Mouse (Mus musculus) urinary bladder, adult 18-20 months (tissue): ENCODE measurements at regions not wholly inside any gene's neighbourhood (a gene's known extent, or its start where the extent isn't known, plus 50 kb on each side); places are given as distances from the start of the nearest gene placed in this dataset.

Source experiments
- DNase-seq, 2 experiments: peaks; one replicate each; pipeline ENCODE4 v3.0.0; 2022; ENCODE audit warnings: low spot score in 2 of 2, mixed read lengths in 2 of 2

DNA sequence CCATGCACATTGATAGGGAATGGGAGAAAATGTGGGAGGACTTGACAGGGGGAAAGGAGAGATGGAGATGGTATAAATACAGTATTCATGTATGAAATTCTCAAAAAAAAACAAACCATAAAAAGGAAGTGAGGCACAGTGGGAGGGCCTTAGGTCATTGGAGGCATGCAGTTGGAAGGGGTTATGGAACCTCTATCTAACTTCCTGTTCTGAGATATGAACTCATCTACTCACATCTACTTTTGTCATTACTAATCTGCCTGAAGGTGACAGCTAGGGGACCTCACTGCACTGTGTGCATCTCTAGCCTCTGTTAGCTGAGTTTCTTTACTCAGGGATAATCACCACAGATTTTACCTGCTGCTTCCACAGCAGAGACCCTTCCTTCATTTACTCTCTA, 366.3 kb upstream of the Prickle1 start:
- DNase-seq = no peak

DNA sequence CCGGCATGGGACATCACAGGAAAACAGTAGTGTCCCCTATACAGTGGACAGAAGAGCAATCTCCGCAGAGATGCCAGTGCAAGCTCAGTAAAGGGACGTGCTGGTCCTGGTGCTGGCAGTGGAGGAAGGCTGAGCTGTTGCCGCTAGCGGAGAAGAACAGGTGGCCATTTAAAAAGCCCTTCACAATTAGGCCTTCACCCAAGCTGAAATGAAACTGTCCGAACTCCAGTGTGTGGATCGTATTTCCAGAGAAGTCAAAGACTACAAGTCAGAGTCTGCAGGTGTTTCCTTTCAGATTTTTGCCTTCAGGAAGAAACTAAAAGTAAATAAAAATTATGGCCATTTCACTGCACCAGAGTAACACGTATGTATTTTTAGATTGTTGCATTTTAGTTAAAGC, 364.2 kb upstream of the Prickle1 start:
- DNase-seq = no peak

DNA sequence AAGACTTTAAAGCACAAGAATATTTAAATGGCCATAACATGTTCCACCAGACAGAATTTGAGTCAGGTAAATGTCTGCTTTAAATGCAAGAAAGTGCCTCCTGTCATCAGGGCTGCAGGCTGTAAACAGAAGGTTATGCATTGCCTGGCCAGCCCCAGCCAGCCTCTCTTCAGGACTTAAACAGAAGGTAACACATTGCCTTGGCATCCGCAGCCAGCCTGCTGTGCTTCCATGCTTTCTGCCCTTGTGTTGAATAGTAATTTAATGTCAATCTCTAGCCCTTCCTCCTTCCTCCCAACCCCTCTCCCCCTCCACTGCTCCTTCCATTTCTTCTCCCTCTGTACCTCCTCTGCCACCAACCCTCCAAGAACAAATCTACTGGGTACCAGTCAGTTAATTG, 362.4 kb upstream of the Prickle1 start:
- DNase-seq = no peak

DNA sequence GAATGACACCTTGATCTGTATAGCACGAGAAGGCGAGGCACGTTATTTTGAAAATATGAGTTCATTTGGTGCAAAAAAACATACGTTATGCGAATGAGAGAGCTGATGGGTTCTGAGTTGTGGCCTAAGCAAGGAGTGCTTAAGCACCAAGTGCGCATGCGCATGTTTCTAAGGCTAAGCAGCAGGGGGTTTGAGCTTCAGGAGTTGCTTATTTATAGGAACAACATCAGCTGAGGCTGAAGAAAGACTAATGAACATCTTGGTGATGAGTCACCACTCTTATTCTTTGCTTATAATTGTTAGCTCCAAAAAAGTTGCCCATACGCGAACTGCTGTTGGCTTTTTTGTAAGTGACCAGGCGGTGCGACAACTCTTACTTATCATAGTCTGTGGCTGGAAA, 361.1 kb upstream of the Prickle1 start:
- no peak for DNase-seq

DNA sequence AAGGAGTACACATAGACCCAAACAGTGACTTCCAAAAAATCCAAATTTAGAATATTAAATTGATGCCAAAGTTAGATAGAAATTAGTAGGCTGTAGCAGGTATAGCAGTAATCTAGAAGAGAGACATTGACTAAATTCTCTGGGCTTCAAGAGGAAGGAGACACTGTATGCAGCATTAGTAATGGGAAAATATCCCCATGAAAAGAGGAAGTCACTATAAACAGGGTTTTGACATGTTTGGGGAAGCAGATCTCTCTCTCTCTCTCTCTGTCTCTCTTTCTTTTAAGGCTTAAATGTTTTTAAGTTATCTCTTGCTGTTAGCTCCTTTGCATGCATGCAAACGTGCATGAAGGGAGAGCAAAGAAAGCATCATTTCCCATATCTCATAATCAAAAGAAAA, 357.9 kb upstream of the Prickle1 start:
- no peak for DNase-seq

GRCm38 (mm10) chr15:93950441-93950840, 354.8 kb upstream of the Prickle1 start:
- no peak for DNase-seq

- no peak for DNase-seq
Measured at GRCm38 (mm10) chr15:93948902-93949301, 353.2 kb upstream of the Prickle1 start.

DNA sequence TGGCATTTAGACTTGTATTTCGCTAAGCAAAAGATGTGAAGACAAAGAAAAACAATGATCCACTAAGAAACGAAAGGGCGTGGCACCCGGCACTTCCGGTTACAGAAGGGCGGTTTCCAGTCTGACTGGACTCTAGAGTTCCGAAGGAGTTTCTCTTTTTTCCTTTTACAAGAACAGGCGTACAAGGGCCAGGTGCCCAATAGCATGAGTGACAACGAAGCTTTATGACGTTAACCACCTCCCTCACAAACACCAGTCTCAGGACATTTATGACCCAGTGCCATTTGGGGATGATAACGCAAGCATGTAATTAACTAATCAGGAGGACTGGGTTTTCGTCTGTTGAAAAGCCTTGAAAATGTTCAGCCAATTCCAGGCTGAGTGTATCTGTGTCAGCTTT, 347.9 kb upstream of the Prickle1 start:
- no peak for DNase-seq

GRCm38 (mm10) chr15:93932971-93933496, 337.3 kb upstream of the Prickle1 start:
- DNase-seq = no peak

- DNase-seq = no peak
Measured at GRCm38 (mm10) chr15:93926842-93927241, 331.2 kb upstream of the Prickle1 start.

DNA sequence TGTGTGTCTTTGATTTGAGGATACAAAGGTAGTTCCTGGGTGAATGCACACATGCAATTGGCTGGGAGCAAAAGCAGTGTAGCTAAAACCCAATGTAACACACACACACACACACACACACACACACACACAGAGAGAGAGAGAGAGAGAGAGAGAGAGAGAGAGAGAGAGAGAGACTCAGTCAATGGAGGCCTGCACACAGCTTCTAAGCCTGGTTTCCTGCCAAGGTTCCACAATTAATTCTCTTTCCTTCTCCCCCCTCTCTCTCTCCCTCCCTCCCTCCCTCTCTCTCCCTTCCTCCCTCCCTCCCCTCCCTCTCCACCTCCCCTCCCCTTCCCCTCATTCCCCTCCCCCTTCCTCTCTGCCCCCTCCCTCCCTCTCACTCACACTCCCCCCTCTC, 330.6 kb upstream of the Prickle1 start:
- no peak for DNase-seq

DNA sequence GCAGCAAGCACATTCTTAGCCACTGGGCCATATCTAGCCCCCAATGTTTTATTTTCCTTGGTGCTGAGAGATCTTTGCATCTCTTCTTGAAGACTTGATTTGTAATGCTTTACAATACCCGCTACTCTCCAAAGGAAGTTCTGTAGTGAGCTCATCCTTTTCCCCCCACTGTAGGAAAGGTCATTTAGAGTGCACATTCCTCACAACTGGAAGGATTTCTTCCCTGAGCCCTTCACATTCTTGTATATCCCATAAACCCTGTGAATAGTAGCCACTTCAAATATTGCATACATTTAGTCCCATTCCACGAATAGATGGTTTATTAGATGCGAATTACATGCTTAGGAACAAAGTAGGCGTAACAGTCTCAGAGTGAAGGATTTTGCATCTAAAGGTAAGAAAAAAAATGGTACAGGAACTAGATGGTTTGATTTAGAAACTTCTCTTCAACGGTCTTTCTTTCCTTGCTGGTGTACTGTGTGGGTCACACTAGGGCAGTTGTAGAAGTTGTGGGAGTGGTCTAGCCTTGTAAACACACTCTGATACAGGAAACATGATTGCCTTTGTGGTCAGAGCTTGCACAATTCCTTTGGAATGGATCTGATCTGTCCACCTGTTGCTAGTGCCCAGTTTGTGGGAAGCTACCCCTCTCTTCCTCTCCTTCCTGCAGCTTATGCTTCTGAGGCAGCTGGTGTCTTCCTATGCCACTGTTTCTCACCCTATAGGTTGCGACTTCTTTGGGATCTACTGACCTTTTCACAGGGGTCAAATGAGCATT, 326.0 kb upstream of the Prickle1 start:
- DNase-seq = no peak

DNA sequence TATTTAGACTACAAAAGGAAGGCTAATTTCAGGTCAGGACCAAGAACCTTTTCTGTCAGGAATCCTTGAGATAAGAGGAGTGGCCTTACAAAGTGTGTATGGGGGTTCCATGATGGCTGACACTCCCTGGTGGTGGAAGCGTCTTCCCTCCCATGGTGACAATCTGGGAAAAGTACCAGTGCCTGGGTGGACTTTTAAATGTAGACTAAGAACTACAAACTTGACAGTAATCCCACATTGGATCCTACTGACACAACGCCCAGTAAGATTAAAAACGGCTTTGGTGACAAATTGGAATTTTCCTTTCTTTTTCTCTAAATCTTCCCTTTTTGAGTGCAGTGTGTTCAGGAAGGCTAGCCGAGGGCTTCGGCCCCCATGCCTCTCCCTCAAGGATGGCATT, 325.3 kb upstream of the Prickle1 start:
- DNase-seq = no peak

DNA sequence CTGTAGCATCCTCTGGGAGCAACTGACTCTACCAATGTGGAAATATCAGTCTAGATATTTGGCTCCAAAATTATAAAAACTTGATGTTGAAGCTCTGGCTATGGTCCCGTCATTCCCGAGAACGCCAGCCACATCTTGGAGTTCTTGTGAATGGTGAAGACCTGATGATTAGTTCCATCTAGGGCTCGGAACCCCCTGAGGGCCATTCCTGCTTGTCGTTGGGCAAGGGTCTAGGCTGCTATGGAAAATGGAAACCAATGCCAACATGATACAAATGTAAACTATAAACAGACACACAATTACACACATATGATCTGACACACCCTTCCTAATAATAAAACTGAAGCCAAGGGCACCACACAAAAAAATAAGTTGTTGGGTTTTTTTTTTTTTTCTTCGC, 323.9 kb upstream of the Prickle1 start:
- no peak for DNase-seq

- DNase-seq = no peak
Measured at GRCm38 (mm10) chr15:93916856-93917255, 321.2 kb upstream of the Prickle1 start.

GRCm38 (mm10) chr15:93913462-93913861, 317.8 kb upstream of the Prickle1 start:
- no peak for DNase-seq

- no peak for DNase-seq
Measured at GRCm38 (mm10) chr15:93913041-93913440, 317.4 kb upstream of the Prickle1 start.

- no peak for DNase-seq
Measured at GRCm38 (mm10) chr15:93910981-93911431, 315.3 kb upstream of the Prickle1 start.

GRCm38 (mm10) chr15:93910158-93910557, 314.5 kb upstream of the Prickle1 start:
- DNase-seq = no peak

- no peak for DNase-seq
Measured at GRCm38 (mm10) chr15:93903671-93904603, 308.2 kb upstream of the Prickle1 start.

- no peak for DNase-seq
Measured at GRCm38 (mm10) chr15:93882826-93883225, 287.1 kb upstream of the Prickle1 start.

GRCm38 (mm10) chr15:93881276-93881675, 285.6 kb upstream of the Prickle1 start:
- no peak for DNase-seq

DNA sequence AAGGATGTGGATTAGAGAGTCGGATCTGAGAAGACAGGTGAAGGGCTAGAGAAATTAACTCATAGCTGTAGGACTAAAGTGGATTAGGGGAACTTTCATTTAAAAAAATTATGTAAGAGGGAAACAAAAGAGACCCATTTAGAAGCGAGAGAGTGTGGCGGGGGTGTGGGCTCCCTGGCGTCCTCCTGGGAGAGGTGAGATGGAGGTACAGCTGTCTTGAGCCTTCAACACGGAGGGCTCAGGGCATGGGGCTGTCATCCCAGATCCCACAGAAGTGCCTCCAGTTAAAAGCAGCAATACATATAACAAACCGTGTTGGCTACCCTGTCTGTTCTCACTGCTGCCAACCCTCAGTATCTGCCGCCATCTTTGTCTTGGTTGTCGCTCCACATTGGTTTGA, 284.6 kb upstream of the Prickle1 start:
- no peak for DNase-seq
